Mouse (Mus musculus) midbrain, embryonic 14.5 days (tissue): ENCODE results near the gene Arl11. TPM values are rescaled to one million over a fixed set of nuclear protein-coding genes. Genes with fewer than 3 reads are reported as not detected.

Experiments
- polyA plus RNA-seq: library from polyadenylated mRNA; unstranded; fragments of >200 nt; fragmentation: Nextera tagmentation; extraction: Ambion mirVana; gene quantifications from 2 replicates; pipeline ENCODE4 v1.2.1, GENCODE M21; 2014

The Arl11 gene
- polyA plus RNA-seq, 1 experiment from 2014 or later: 0.47 TPM

Other genes with a start within 250 kb of the Arl11 start
- 12.5 and 16.3 TPM in 2 replicates for gene Sacs, start 171.3 kb upstream of the Arl11 start, polyA plus RNA-seq
- not detected in 2 replicates for gene Sgcg, start 51.3 kb upstream of the Arl11 start, polyA plus RNA-seq
- 7.6 and 8.8 TPM in 2 replicates for gene Ebpl, start 50.7 kb downstream of the Arl11 start, polyA plus RNA-seq
- 63.0 and 97.9 TPM in 2 replicates for gene Kpna3, start 130.1 kb downstream of the Arl11 start, polyA plus RNA-seq
- 51.3 and 54.8 TPM in 2 replicates for gene Spryd7, start 247.1 kb downstream of the Arl11 start, polyA plus RNA-seq